Mouse (Mus musculus) right cerebral cortex, postnatal 25 days (tissue): ENCODE results near the gene Cyp4f39.

Experiments
- DNase-seq: peaks from one replicate; pipeline ENCODE4 v3.0.0; 2022

Cyp4f39 gene

GRCm38 (mm10) chr17:32452482-32452881 is at the start of gene Cyp4f39:
Gene Cyp4f39, plus strand, starts transcription at chr17:32452723.
- DNase-seq = no peak

GRCm38 (mm10) chr17:32402779-32403157 is 49.8 kb upstream of the Cyp4f39 start:
- no peak for DNase-seq

GRCm38 (mm10) chr17:32403417-32403816 is 49.1 kb upstream of the Cyp4f39 start, which contains the start of gene Rasal3:
Gene Rasal3, minus strand, starts transcription at chr17:32403583.
- no peak for DNase-seq

GRCm38 (mm10) chr17:32411898-32412297 is 40.6 kb upstream of the Cyp4f39 start:
- DNase-seq = no peak

- DNase-seq = no peak
Measured at GRCm38 (mm10) chr17:32415417-32416020, 37.0 kb upstream of the Cyp4f39 start.

GRCm38 (mm10) chr17:32416771-32417170 is 35.8 kb upstream of the Cyp4f39 start:
- DNase-seq = no peak

- no peak for DNase-seq
Measured at GRCm38 (mm10) chr17:32419989-32420388, 32.5 kb upstream of the Cyp4f39 start.

- no peak for DNase-seq
Measured at GRCm38 (mm10) chr17:32420781-32421180, 31.7 kb upstream of the Cyp4f39 start.

- no peak for DNase-seq
Measured at GRCm38 (mm10) chr17:32424034-32424433, 28.5 kb upstream of the Cyp4f39 start, which contains the start of gene Pglyrp2. Gene Pglyrp2, minus strand, starts transcription at chr17:32424167.

GRCm38 (mm10) chr17:32426610-32427009 is 25.9 kb upstream of the Cyp4f39 start:
- no peak for DNase-seq

- DNase-seq = no peak
Measured at GRCm38 (mm10) chr17:32431972-32432371, 20.6 kb upstream of the Cyp4f39 start.

GRCm38 (mm10) chr17:32434324-32434723 is 18.2 kb upstream of the Cyp4f39 start:
- no peak for DNase-seq

GRCm38 (mm10) chr17:32435151-32435550 is 17.4 kb upstream of the Cyp4f39 start:
- DNase-seq = no peak

- DNase-seq = no peak
Measured at GRCm38 (mm10) chr17:32437106-32437505, 15.4 kb upstream of the Cyp4f39 start.

- DNase-seq = no peak
Measured at GRCm38 (mm10) chr17:32443245-32443644, 9.3 kb upstream of the Cyp4f39 start.

GRCm38 (mm10) chr17:32445016-32445415 is 7.5 kb upstream of the Cyp4f39 start:
- no peak for DNase-seq

- no peak for DNase-seq
Measured at GRCm38 (mm10) chr17:32447195-32447594, 5.3 kb upstream of the Cyp4f39 start.

GRCm38 (mm10) chr17:32449042-32449441 is 3.5 kb upstream of the Cyp4f39 start:
- DNase-seq = no peak

GRCm38 (mm10) chr17:32450844-32451537 is 1.5 kb upstream of the Cyp4f39 start:
- DNase-seq = no peak

GRCm38 (mm10) chr17:32454188-32454587 is 1.7 kb downstream of the Cyp4f39 start:
- DNase-seq = no peak

- DNase-seq = no peak
Measured at GRCm38 (mm10) chr17:32454997-32455396, 2.5 kb downstream of the Cyp4f39 start.

GRCm38 (mm10) chr17:32468494-32468893 is 16.0 kb downstream of the Cyp4f39 start:
- DNase-seq = no peak

- DNase-seq = no peak
Measured at GRCm38 (mm10) chr17:32470795-32471194, 18.3 kb downstream of the Cyp4f39 start.

GRCm38 (mm10) chr17:32472176-32472575 is 19.7 kb downstream of the Cyp4f39 start:
- DNase-seq = no peak
